Mouse (Mus musculus) frontal cortex, postnatal 14 days (tissue): ENCODE results near the gene Wwc2.
A peak's percentile ranks its signal among the peaks of the same experiment; 100 is the strongest.

Experiments used
- DNase-seq, 2 experiments: peaks; one replicate each; pipeline ENCODE4 v3.0.0; 2022; ENCODE audit warnings: low spot score in 2 of 2

Wwc2 gene

GRCm38 (mm10) chr8:47791986-47792385 lies 198.7 kb downstream of the Wwc2 start:
- DNase-seq = no peak

DNA sequence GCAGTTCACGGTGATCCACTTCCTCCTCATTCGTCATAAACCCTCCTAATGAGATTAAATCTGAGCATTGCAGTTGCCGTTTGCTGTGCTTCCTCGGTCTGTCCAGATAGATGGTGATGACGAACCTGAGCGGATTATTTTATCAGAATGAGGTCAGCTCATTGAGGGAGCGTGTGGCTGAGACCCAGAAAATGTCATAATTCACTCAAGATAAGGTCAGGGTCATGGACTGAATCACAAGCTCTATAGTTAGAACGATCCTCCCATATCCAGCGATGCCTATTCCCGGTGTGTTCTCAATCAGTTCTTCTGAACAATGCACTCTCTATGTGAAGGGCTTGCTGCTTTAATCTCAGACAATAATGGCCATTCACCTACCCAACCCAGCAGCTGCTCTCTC lies 203.0 kb downstream of the Wwc2 start:
- no peak for DNase-seq

GRCm38 (mm10) chr8:47786323-47786722 lies 204.4 kb downstream of the Wwc2 start:
- no peak for DNase-seq

GRCm38 (mm10) chr8:47784436-47784835 lies 206.3 kb downstream of the Wwc2 start:
- DNase-seq = no peak

GRCm38 (mm10) chr8:47783944-47784343 lies 206.8 kb downstream of the Wwc2 start:
- peak in 1 of 2 experiments; percentile 16 for DNase-seq

- DNase-seq = peak in 1 of 2 experiments; percentile 11
These were observed 207.2 kb downstream of the Wwc2 start for GRCm38 (mm10) chr8:47783544-47783943.

- no peak for DNase-seq
These were observed 208.8 kb downstream of the Wwc2 start for GRCm38 (mm10) chr8:47781881-47782280.

DNA sequence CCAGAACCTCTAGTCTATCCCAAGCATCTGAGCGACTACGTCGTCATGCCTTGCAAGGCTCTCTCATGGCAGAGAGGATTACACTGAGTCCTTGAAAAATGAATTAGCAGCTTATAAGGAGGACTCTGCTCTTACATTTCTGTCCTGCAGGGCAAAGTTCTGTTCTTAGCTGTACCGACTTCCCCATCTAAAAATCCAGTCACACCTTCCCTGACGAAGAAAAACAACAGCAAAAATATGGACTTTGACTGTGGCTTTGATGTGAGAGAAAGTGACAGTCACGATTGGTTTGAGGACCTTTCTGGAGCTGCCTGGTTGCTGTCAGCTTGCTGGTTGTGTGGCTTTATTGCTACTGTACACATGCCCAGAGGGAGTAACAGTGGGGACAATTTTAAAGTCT lies 211.1 kb downstream of the Wwc2 start:
- DNase-seq = no peak

GRCm38 (mm10) chr8:47777415-47777814 lies 213.3 kb downstream of the Wwc2 start:
- no peak for DNase-seq
